Mouse (Mus musculus) hindbrain, embryonic 10.5 days (tissue): ENCODE measurements around the gene Carmil2. TPM values are rescaled to one million over a fixed set of nuclear protein-coding genes. Genes with fewer than 3 reads are reported as not detected.

Source experiments
- DNase-seq: peaks from one replicate; pipeline ENCODE4 v3.0.0-alpha.2; 2017; ENCODE audit warnings: low spot score
- H3K27ac ChIP-seq: fragments of 300-500 bp; sonication (generic); 2 replicates; pipeline ENCODE4 v1.5.1; 2016; ENCODE audit warnings: mild to moderate bottlenecking, moderate library complexity
- H3K27me3 ChIP-seq: fragments of 300-500 bp; sonication (generic); 2 replicates; pipeline ENCODE4 v1.6.1; 2016; ENCODE audit warnings: mild to moderate bottlenecking; ENCODE audit not compliant: poor library complexity, insufficient read depth, severe bottlenecking
- H3K36me3 ChIP-seq: fragments of 300-500 bp; sonication (generic); 2 replicates; pipeline ENCODE4 v1.6.1; 2016; ENCODE audit warnings: mild to moderate bottlenecking, moderate library complexity
- H3K4me1 ChIP-seq: fragments of 300-500 bp; sonication (generic); replicated peaks from 2 replicates; pipeline ENCODE4 v1.6.1; 2016; ENCODE audit warnings: mild to moderate bottlenecking
- H3K4me3 ChIP-seq: fragments of 300-500 bp; sonication (generic); 2 replicates; pipeline ENCODE4 v1.5.1; 2016; ENCODE audit warnings: mild to moderate bottlenecking, moderate library complexity
- H3K9me3 ChIP-seq: fragments of 300-500 bp; sonication (generic); 2 replicates; pipeline ENCODE4 v1.6.1; 2016; ENCODE audit warnings: mild to moderate bottlenecking, moderate library complexity
- WGBS: fragments of 180-500 bp; shearing (Covaris S2); methylation state at CpG from one replicate; pipeline ENCODE4 v1.1.7; 2016; 5-methylcytosine and 5-hydroxymethylcytosine counted together
- polyA plus RNA-seq: library from polyadenylated mRNA; unstranded; fragments of >200 nt; fragmentation: Nextera tagmentation; extraction: Ambion mirVana; gene quantifications from 2 replicates; pipeline ENCODE4 v1.2.1, GENCODE M21; 2016

Gene Carmil2
- polyA plus RNA-seq, 1 experiment from 2014 or later, result 4.9 TPM

GRCm38 (mm10) chr8:105699488-105700215 lies 13.6 kb downstream of the Carmil2 start:
- 90% methylated on average over 11 of the region's 11 CpGs for WGBS
- Histone ChIP-seq H3K9me3 (no peaks in the 10 kb centered on the region), H3K27ac (no peak overlapping the region), H3K4me3 (peak overlapping the region; percentile 68), H3K4me1 (peaks cover 33% of the 10 kb centered on the region), H3K36me3 (peaks cover 62% of the 10 kb centered on the region), H3K27me3 (peaks cover 9% of the 10 kb centered on the region)
- no peak for DNase-seq

- H3K4me1 ChIP-seq, result peaks cover 27% of the 10 kb centered on the region
- no peaks in the 10 kb centered on the region; the same call in 1 of the 2 replicates for H3K27me3 ChIP-seq
- H3K27ac ChIP-seq, result peak overlapping the region; percentile 90
- no peaks in the 10 kb centered on the region for H3K9me3 ChIP-seq
- DNase-seq, result no peak
- peaks cover 69% of the 10 kb centered on the region for H3K36me3 ChIP-seq
- H3K4me3 ChIP-seq, result peak overlapping the region; percentile 68
- WGBS, result 0% methylated on average over 21 of the region's 21 CpGs
These were observed 14.5 kb downstream of the Carmil2 start for GRCm38 (mm10) chr8:105700566-105700965.

DNA sequence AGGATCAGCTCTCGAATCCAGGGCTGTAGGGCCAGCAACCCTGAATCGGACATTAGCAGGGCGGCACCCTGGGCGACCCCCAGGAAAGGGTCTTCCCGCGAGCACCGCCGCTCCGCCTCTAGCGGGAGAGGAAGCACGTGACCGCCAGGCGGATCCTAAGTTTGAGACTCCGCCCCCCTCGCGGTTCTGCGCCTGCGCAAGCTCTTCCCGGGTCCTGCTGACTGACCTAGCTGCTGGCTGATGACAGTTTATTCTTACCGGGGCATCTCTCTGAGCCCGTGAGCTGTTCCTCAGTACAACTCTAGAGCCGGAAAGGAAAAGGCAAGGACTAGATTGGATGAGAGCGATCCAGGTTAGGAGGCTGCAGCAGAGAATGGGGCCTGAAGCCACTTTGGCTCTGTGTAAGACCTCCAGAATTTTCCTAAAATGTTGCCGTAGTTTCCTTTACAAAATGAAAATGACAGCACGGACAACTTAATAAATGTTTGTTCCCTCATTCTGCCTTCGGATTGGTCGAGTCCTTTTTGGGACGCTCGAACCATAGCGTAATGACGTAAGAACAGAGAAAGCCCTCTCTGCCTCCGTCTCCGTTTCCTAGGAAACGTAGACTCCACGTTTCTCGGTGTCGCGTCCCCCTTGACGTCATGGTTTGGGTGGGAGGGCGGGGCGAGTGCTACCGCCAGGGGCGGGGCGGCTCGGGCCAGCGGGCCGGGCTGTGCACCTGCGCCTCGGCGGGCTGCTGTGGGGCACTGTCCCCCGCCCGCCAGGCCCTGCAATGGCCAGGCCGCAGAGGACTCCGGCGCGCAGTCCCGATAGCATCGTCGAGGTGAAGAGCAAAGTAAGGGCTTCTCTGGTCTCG lies 15.1 kb downstream of the Carmil2 start, which contains the start of the genes Acd and Pard6a:
Gene Acd (minus strand): TSS at position 137 of the 859 bp plus-strand sequence.
Gene Pard6a (plus strand): TSS at position 183 of the 859 bp plus-strand sequence.
- Histone ChIP-seq H3K27ac (peak within 1 kb of the TSS; percentile 90), H3K27me3 (no peaks in the 10 kb centered on the region), H3K4me3 (peak within 1 kb of the TSS; percentile 68), H3K9me3 (no peaks in the 10 kb centered on the region), H3K4me1 (peaks cover 30% of the 10 kb centered on the region), H3K36me3 (peaks cover 67% of the 10 kb centered on the region)
- peak; percentile 98 for DNase-seq
- WGBS, result under 1% methylated on average over 60 of the region's 60 CpGs

- Histone ChIP-seq H3K36me3 (peaks cover 59% of the 10 kb centered on the region), H3K27me3 (no peaks in the 10 kb centered on the region), H3K4me1 (peaks cover 38% of the 10 kb centered on the region), H3K4me3 (peak overlapping the region; percentile 68), H3K9me3 (no peaks in the 10 kb centered on the region), H3K27ac (peak overlapping the region; percentile 90)
- no peak for DNase-seq
- WGBS, result 36% methylated on average over 18 of the region's 18 CpGs
These were observed 15.9 kb downstream of the Carmil2 start for GRCm38 (mm10) chr8:105702001-105702401.

- peaks cover 47% of the 10 kb centered on the region for H3K4me1 ChIP-seq
- no peak for DNase-seq
- no peaks in the 10 kb centered on the region for H3K27me3 ChIP-seq
- peak overlapping the region; percentile 68; the same call in 1 of the 2 replicates for H3K4me3 ChIP-seq
- no peak overlapping the region for H3K27ac ChIP-seq
- H3K9me3 ChIP-seq, result no peaks in the 10 kb centered on the region
- peaks cover 51% of the 10 kb centered on the region for H3K36me3 ChIP-seq
- 93% methylated on average over 24 of the region's 24 CpGs for WGBS
These were observed 16.8 kb downstream of the Carmil2 start for GRCm38 (mm10) chr8:105702731-105703415.

DNA sequence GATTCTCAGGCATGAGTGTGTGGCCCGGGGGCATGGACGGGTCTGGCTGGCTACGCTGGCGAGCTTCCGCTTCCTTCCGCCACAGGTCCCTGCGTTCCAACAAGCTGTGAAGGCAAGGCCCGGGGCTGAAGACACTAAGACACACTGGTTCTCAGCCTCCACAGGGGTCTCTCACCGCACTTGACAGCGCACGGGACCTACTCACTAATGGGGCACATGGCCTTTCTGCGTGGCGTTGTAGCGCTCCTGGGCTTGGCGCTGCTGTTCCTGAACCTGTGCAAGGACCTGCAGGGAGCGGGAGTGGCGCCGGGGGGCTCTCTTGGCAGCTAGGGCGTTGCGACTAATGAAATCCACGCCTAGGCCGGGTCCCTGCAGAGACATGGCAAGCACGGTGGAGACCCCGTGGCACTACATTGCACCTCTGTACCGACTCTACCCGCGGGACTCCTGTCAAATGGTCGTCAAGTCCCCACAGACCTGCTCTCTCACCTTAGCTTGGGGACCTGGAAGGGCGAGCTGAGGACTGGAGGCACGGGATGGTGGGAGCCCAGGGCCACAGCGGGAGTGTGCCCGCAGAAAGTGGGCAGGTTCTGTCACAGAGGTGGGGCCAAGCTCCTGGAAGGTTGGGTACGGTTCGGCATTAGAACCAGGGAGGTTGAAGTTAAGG lies 18.2 kb downstream of the Carmil2 start:
- Histone ChIP-seq H3K4me3 (no peak overlapping the region), H3K27ac (no peak overlapping the region), H3K27me3 (no peaks in the 10 kb centered on the region), H3K36me3 (peaks cover 38% of the 10 kb centered on the region), H3K4me1 (peaks cover 51% of the 10 kb centered on the region), H3K9me3 (no peaks in the 10 kb centered on the region)
- no peak for DNase-seq
- 95% methylated on average over 34 of the region's 34 CpGs for WGBS

DNA sequence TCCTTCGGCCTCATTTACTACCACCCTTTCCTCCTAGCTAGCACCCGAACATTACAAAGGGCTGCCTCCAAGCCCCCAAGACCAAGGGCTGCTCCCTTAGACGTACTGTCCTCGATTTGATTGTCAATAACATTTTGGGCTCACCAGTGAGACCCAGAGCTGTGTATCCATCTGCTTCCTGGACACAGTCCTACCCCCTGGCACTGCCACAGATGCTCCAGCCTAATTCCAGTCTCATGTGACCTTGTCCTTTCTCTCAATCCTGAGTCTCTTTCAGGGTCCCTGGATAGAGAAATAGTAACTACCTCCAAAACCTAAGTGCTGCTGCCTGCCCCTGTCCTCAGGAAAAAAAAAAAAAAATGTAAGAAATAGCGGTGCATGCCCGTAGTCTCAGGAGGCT lies 18.9 kb downstream of the Carmil2 start:
- no peak overlapping the region for H3K27ac ChIP-seq
- 91% methylated on average over 6 of the region's 6 CpGs for WGBS

DNA sequence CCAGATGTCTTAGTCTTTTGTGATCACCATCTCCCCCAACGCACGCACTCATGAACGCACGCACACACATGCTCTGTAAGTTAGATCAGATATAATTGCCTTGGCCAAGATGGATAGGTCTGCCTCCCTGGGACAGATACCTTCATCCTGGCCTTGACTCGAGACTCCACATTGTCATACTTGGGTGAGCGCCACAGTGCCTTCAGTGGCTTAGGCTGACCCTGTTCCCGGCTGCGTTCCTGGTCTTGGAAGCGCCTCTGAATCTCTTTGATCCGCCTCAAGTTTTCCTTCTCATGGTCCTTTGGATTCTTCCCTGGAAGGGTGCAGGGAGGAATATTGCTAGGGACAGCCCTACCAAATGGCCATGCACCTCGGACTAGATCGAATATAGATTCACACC lies 20.4 kb downstream of the Carmil2 start:
- Histone ChIP-seq H3K4me1 (peaks cover 37% of the 10 kb centered on the region), H3K27me3 (no peaks in the 10 kb centered on the region), H3K27ac (peak overlapping the region; percentile 94; the same call in 1 of the 2 replicates), H3K9me3 (no peaks in the 10 kb centered on the region), H3K4me3 (peak overlapping the region; percentile 86), H3K36me3 (peaks cover 34% of the 10 kb centered on the region)
- 80% methylated on average over 12 of the region's 12 CpGs for WGBS
- no peak for DNase-seq

More for the DNA sequence above, 18.9 kb downstream of the Carmil2 start:
- Histone ChIP-seq H3K36me3 (peaks cover 34% of the 10 kb centered on the region), H3K4me1 (peaks cover 44% of the 10 kb centered on the region), H3K9me3 (no peaks in the 10 kb centered on the region), H3K4me3 (no peak overlapping the region), H3K27me3 (no peaks in the 10 kb centered on the region)
- no peak for DNase-seq

- H3K36me3 ChIP-seq, result peaks cover 30% of the 10 kb centered on the region
- H3K9me3 ChIP-seq, result no peaks in the 10 kb centered on the region
- no peaks in the 10 kb centered on the region for H3K27me3 ChIP-seq
- H3K27ac ChIP-seq, result peak within 1 kb of the TSS; percentile 94
- WGBS, result under 1% methylated on average over 55 of the region's 55 CpGs
- peaks cover 24% of the 10 kb centered on the region for H3K4me1 ChIP-seq
- peak; percentile 94 for DNase-seq
- peak within 1 kb of the TSS; percentile 86 for H3K4me3 ChIP-seq
These were observed 21.7 kb downstream of the Carmil2 start, which contains the start of the genes 4933405L10Rik and Enkd1 for GRCm38 (mm10) chr8:105707498-105708403. TSS of gene 4933405L10Rik (plus strand) at chr8:105707655. TSS of gene Enkd1 (minus strand) at chr8:105708210.

GRCm38 (mm10) chr8:105708675-105709074 lies 22.6 kb downstream of the Carmil2 start:
- WGBS, result 94% methylated on average over 8 of the region's 8 CpGs
- H3K27me3 ChIP-seq, result no peaks in the 10 kb centered on the region
- H3K27ac ChIP-seq, result no peak overlapping the region
- H3K4me1 ChIP-seq, result peaks cover 24% of the 10 kb centered on the region
- peaks cover 21% of the 10 kb centered on the region for H3K36me3 ChIP-seq
- no peak overlapping the region for H3K4me3 ChIP-seq
- no peaks in the 10 kb centered on the region for H3K9me3 ChIP-seq
- no peak for DNase-seq

DNA sequence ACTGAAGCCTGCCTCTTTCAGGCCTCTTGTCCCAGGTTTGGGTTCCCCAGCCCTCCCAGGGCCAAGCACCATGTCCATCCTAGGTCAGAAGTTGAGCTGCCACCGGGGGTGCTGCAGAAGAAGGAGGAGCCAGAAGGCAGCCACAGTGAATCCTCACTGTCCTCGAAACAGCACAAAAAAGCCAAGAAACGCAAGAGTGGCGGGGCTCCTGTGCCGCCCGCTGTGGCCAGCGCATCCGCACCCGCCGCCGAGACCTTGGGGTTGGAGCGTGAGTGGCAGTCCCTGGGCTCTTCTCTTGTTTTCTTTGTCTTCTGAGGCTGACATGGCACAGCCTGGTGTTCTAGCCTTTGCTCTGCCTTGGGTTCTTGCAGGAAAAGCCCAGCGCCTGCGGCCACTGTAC lies 23.2 kb downstream of the Carmil2 start:
- H3K27me3 ChIP-seq, result no peaks in the 10 kb centered on the region
- peaks cover 24% of the 10 kb centered on the region for H3K4me1 ChIP-seq
- H3K9me3 ChIP-seq, result no peaks in the 10 kb centered on the region
- peaks cover 14% of the 10 kb centered on the region for H3K36me3 ChIP-seq
- 77% methylated on average over 14 of the region's 14 CpGs for WGBS
- DNase-seq, result no peak
- no peak overlapping the region for H3K4me3 ChIP-seq
- H3K27ac ChIP-seq, result no peak overlapping the region
